Mouse (Mus musculus): Measurements from ENCODE around the gene Gpr171. TPM values are rescaled to one million over a fixed set of nuclear protein-coding genes. Genes with fewer than 3 reads are reported as not detected.

Gene Gpr171
- polyA plus RNA-seq, 1 experiment from 2014 or later: 0.20 TPM

DNA sequence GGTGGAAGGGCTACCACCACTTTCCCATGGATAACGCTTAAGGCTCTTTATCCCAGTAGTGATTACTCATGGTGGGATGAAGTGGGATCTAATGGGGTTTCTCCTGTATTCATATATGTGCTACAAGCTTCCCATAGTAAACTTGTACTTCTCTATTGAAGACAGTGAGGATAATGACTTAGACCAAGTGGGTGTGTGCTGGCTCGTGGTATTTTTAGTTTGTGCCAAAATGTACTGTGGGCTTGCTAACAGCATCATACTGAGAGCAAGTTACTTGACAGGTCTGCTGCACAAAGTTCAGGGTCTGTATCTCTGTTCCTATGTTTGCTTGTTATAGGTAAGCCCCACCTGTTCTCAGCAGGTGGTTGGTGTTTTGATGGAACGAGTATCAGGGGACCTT lies 35.7 kb downstream of the Gpr171 start:
- 73% methylated on average over 3 of the region's 3 CpGs for WGBS
- H3K36me3 ChIP-seq (ENCODE audit: insufficient read depth, low read length): no peaks in the 10 kb centered on the region
- no peak overlapping the region for H3K9ac ChIP-seq (ENCODE audit: low read depth, low read length)
- H3K4me3 ChIP-seq (replicated peaks; ENCODE audit: low read depth, low read length): no peak overlapping the region
- ATAC-seq (replicated peaks; ENCODE audit: low FRiP score, low read depth) (no peak), DNase-seq (ENCODE audit: low spot score) (no peak)
- no peaks in the 10 kb centered on the region for H3K27me3 ChIP-seq (ENCODE audit: insufficient read depth, low read length)
- no peak overlapping the region for H3K27ac ChIP-seq
- no peaks in the 10 kb centered on the region for H3K9me3 ChIP-seq (replicated peaks; ENCODE audit: low read length)
- TF ChIP-seq CTCF (IDR thresholded peaks at IDR 0.05; ENCODE audit: low read depth): no peak
- no peaks in the 10 kb centered on the region for H3K4me1 ChIP-seq (replicated peaks; ENCODE audit: insufficient read depth, low read length)
- H3K4me2 ChIP-seq (ENCODE audit: low read length): no peak overlapping the region

DNA sequence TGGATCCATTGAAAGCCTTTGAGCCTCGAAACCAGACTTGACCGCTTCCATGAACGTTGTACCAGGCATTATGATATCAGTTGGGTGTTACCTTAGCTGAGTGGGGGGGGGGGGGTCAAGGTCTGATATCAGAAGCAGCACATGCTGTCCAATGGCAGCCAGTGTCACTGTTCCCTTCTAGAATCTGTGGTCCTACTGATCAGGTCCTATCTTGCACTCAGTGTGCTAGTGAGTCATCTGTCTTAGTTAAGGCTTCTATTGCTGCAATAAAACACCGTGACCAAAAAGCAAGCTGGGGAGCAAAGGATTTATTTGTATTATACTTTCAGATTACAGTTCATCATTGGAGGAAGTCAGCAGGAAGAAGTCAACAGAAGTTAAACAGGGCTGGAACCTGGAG lies 38.2 kb downstream of the Gpr171 start:
- Histone ChIP-seq H3K27ac (no peak overlapping the region), H3K4me2 (ENCODE audit: low read length) (no peak overlapping the region), H3K4me3 (replicated peaks; ENCODE audit: low read depth, low read length) (no peak overlapping the region), H3K27me3 (ENCODE audit: insufficient read depth, low read length) (no peaks in the 10 kb centered on the region), H3K4me1 (replicated peaks; ENCODE audit: insufficient read depth, low read length) (no peaks in the 10 kb centered on the region), H3K9me3 (replicated peaks; ENCODE audit: low read length) (no peaks in the 10 kb centered on the region), H3K36me3 (ENCODE audit: insufficient read depth, low read length) (no peaks in the 10 kb centered on the region), H3K9ac (ENCODE audit: low read depth, low read length) (no peak overlapping the region)
- 93% methylated on average over 4 of the region's 4 CpGs for WGBS
- DNase-seq (ENCODE audit: low spot score) (no peak), ATAC-seq (replicated peaks; ENCODE audit: low FRiP score, low read depth) (no peak)
- TF ChIP-seq CTCF (IDR thresholded peaks at IDR 0.05; ENCODE audit: low read depth): no peak

DNA sequence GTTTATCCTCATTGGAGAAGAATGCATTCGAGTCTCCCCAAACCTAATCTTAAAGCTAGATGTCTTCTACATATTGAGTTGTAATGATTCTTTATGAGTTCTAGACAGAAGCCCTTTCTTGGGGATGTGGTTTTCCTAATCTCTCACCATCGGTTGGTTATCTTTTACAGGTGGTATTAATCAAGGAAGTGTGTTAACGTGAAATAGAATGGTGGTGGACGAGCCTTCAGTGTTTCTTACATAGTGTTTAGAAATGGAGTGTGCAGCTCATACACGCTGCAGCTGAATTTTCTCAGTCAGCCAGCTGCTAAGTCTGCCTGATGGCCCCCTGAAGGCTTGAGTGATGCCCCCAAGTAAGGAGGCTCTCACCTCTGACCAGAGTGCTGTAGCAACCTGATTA lies 39.5 kb downstream of the Gpr171 start:
- Histone ChIP-seq H3K36me3 (ENCODE audit: insufficient read depth, low read length) (no peaks in the 10 kb centered on the region), H3K9ac (ENCODE audit: low read depth, low read length) (no peak overlapping the region), H3K4me1 (replicated peaks; ENCODE audit: insufficient read depth, low read length) (no peaks in the 10 kb centered on the region), H3K27ac (no peak overlapping the region), H3K4me3 (replicated peaks; ENCODE audit: low read depth, low read length) (no peak overlapping the region), H3K27me3 (ENCODE audit: insufficient read depth, low read length) (no peaks in the 10 kb centered on the region), H3K9me3 (replicated peaks; ENCODE audit: low read length) (no peaks in the 10 kb centered on the region), H3K4me2 (ENCODE audit: low read length) (no peak overlapping the region)
- TF ChIP-seq CTCF (IDR thresholded peaks at IDR 0.05; ENCODE audit: low read depth): no peak
- no peak for DNase-seq (ENCODE audit: low spot score)
- no peak for ATAC-seq (replicated peaks; ENCODE audit: low FRiP score, low read depth)
- WGBS: 58% methylated on average over 5 of the region's 5 CpGs

DNA sequence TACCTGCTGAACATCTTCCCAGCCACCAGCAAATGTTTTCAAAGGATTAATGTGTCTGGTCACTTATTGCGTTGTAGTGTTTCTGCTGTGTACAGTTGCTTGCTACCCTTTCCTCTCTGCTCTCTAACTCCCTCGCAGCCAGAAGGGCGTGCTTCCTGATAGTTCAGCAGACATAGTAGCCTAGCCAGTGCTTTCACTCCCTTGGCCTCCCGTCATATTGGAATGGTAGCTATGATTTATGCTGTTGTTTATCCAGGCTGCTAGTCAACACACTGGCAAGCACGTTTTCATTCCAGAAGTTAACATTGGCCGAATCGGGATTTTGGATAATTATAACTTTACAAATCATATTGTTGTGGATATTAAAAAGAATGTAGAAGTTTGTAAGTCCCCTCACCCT lies 41.5 kb downstream of the Gpr171 start:
- TF ChIP-seq CTCF (IDR thresholded peaks at IDR 0.05; ENCODE audit: low read depth): no peak
- ATAC-seq (replicated peaks; ENCODE audit: low FRiP score, low read depth) (no peak), DNase-seq (ENCODE audit: low spot score) (peak; percentile 41)
- Histone ChIP-seq H3K9me3 (replicated peaks; ENCODE audit: low read length) (no peaks in the 10 kb centered on the region), H3K9ac (ENCODE audit: low read depth, low read length) (no peak overlapping the region), H3K27me3 (ENCODE audit: insufficient read depth, low read length) (no peaks in the 10 kb centered on the region), H3K36me3 (ENCODE audit: insufficient read depth, low read length) (no peaks in the 10 kb centered on the region), H3K27ac (no peak overlapping the region), H3K4me3 (replicated peaks; ENCODE audit: low read depth, low read length) (no peak overlapping the region), H3K4me1 (replicated peaks; ENCODE audit: insufficient read depth, low read length) (no peaks in the 10 kb centered on the region), H3K4me2 (ENCODE audit: low read length) (no peak overlapping the region)
- WGBS: 57% methylated on average over 7 of the region's 7 CpGs

DNA sequence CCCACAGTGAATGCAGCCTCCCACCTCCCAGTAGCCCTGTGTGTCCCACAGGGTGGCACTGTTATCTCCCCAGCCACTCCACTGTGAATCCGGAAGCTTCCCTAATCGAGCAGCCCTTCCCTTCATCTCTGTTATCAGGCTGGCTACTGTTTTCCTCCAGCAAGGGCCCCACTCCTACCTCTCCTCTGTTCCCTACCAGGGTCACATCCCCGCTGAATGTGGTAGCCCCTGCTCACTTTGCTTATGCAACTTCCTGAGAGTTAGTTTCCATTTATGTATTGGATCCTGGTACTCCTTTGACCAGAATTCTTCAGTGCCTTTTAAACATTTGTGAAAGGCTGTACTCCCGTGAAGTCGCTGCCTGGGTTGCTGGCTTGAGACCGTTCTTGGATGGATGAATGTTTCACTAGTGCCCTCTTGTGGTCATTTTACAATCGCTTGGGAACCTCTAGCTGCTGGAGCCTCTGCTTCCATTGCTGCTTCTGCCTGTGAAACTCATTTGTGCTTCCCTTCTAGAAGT lies 42.5 kb downstream of the Gpr171 start:
- Histone ChIP-seq H3K27me3 (ENCODE audit: insufficient read depth, low read length) (no peaks in the 10 kb centered on the region), H3K27ac (no peak overlapping the region), H3K36me3 (ENCODE audit: insufficient read depth, low read length) (no peaks in the 10 kb centered on the region), H3K9me3 (replicated peaks; ENCODE audit: low read length) (no peaks in the 10 kb centered on the region), H3K4me1 (replicated peaks; ENCODE audit: insufficient read depth, low read length) (no peaks in the 10 kb centered on the region), H3K4me3 (replicated peaks; ENCODE audit: low read depth, low read length) (no peak overlapping the region), H3K4me2 (ENCODE audit: low read length) (peak overlapping the region; percentile 1; the same call in 1 of the 2 replicates), H3K9ac (ENCODE audit: low read depth, low read length) (no peak overlapping the region)
- 6% methylated on average over 7 of the region's 7 CpGs for WGBS
- ATAC-seq (replicated peaks; ENCODE audit: low FRiP score, low read depth) (peak; percentile 76), DNase-seq (ENCODE audit: low spot score) (peak; percentile 93)
- TF ChIP-seq CTCF (IDR thresholded peaks at IDR 0.05; ENCODE audit: low read depth): peak; percentile 85

DNA sequence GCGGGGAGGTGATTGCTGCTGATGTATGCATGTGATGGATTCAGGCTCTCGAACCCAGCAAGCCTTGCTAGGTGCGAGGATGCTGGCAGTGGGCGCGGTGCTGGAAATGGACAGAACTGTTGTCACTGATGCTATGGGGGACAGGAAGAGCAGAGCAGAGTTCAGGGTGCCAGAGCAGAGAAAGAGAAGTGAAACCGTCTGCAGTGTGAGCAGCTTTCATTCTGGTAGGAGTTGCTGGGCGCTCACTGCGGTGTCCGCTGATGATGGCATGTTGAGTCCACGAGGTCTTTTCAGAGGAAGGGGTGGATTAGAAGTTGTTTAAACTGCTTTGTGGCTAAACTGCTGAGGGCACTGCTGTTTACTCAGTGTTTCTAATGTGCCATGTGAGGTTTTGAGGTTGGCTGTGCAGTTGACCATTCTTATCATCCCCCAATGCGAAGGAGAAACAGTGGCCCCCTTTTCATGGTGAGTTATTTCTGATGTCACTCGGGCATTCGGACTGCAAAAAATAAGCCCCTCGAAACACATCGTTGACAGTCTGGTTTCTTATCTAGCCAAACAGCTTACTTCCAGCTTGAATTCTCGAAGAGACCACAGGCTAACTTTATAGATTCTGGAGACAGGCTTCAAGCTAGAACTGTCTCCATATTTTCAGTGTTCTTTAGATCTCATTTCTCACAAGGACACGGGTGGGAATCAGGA lies 46.6 kb downstream of the Gpr171 start:
- 81% methylated on average over 17 of the region's 17 CpGs for WGBS
- H3K27ac ChIP-seq: no peak overlapping the region
- no peaks in the 10 kb centered on the region for H3K9me3 ChIP-seq (replicated peaks; ENCODE audit: low read length)
- ATAC-seq (replicated peaks; ENCODE audit: low FRiP score, low read depth): no peak
- DNase-seq (ENCODE audit: low spot score): no peak
- H3K9ac ChIP-seq (ENCODE audit: low read depth, low read length): no peak overlapping the region
- H3K27me3 ChIP-seq (ENCODE audit: insufficient read depth, low read length): no peaks in the 10 kb centered on the region
- no peak overlapping the region for H3K4me3 ChIP-seq (replicated peaks; ENCODE audit: low read depth, low read length)
- TF ChIP-seq CTCF (IDR thresholded peaks at IDR 0.05; ENCODE audit: low read depth): no peak
- H3K4me1 ChIP-seq (replicated peaks; ENCODE audit: insufficient read depth, low read length): no peaks in the 10 kb centered on the region
- H3K36me3 ChIP-seq (ENCODE audit: insufficient read depth, low read length): no peaks in the 10 kb centered on the region
- H3K4me2 ChIP-seq (ENCODE audit: low read length): no peak overlapping the region

Other genes starting within 250 kb of the Gpr171 start
- gene Clrn1, start 216.5 kb downstream of the Gpr171 start, polyA plus RNA-seq (2015; fragmentation: Nextera tagmentation; extraction: Ambion mirVana): 1.1 TPM in 2 replicates
- gene Med12l, start 96.0 kb downstream of the Gpr171 start, polyA plus RNA-seq (2015; fragmentation: Nextera tagmentation; extraction: Ambion mirVana): 0.82 and 0.98 TPM in 2 replicates
- 8.8 and 8.9 TPM in 2 replicates for gene P2ry14, start 51.8 kb upstream of the Gpr171 start, polyA plus RNA-seq (2015; fragmentation: Nextera tagmentation; extraction: Ambion mirVana)
- gene Gpr87, start 93.3 kb upstream of the Gpr171 start, polyA plus RNA-seq (2015; fragmentation: Nextera tagmentation; extraction: Ambion mirVana): 0.20 and 0.53 TPM in 2 replicates
- 0.86 and 0.88 TPM in 2 replicates for gene P2ry13, start 109.1 kb upstream of the Gpr171 start, polyA plus RNA-seq (2015; fragmentation: Nextera tagmentation; extraction: Ambion mirVana)
- 1.2 and 1.6 TPM in 2 replicates for gene P2ry12, start 161.1 kb upstream of the Gpr171 start, polyA plus RNA-seq (2015; fragmentation: Nextera tagmentation; extraction: Ambion mirVana)
- gene Igsf10, start 242.6 kb upstream of the Gpr171 start, polyA plus RNA-seq (2015; fragmentation: Nextera tagmentation; extraction: Ambion mirVana): 2.3 and 2.5 TPM in 2 replicates

Measured in kidney, postnatal 0 days (tissue).